Mouse (Mus musculus): ENCODE data around the gene 2410141K09Rik.
"Not testable (repeated sequence)": the region's sequence is repeated elsewhere in the genome, so short reads cannot be mapped to it uniquely, and the experiment has no call there.

2410141K09Rik gene

DNA sequence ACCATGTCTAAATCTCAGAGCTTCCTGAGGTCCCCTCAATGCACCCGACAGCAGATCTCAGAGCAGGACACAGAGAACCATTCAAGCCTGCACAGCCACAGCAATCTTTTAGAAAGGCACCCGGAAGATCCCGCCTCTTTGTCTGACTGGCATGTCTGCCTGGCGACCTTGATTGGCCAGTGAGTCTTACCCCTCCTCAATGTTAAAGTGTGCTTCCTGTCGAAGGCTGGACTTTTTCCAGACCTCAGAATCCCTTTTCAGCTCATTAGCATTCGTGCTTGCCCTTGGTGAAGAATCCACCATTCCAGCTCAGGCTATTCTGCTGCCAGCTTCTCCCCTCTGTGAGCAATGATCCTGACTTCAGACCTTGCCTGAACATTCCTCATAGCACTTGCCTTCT lies at the start of gene 2410141K09Rik:
2410141K09Rik (minus strand) TSS at position 101 of the 400 bp plus-strand sequence.
- not testable (repeated sequence) for ATAC-seq (ENCODE audit: low TSS enrichment)

DNA sequence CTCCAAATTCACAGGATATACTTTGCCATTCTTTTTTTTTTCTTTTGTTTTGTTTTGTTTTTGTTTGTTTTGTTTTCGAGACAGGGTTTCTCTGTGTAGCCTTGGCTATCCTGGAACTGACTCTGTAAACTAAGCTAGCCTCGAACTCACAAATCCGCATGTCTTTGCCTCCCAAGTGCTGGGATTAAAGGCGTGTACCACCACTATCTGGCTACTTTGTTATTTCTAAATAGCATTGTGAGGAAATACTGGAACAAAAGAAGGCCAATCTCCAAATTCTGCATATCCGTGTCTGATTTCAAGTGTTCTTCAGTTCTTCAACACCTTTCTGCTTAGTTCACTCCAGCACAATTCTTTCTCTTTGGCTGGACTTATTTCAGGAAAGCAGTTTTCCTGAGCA lies 14.1 kb downstream of the 2410141K09Rik start:
- ATAC-seq (ENCODE audit: low TSS enrichment), result not testable (repeated sequence)

- ATAC-seq (ENCODE audit: low TSS enrichment), result not testable (repeated sequence)
These were observed 26.0 kb downstream of the 2410141K09Rik start for GRCm38 (mm10) chr13:66414962-66415361.

Measured in frontal cortex, adult (tissue).